Mouse (Mus musculus) MN1 (cell line): ENCODE measurements around the gene Csnk1g2.
"Not testable (repeated sequence)": the region's sequence is repeated elsewhere in the genome, so short reads cannot be mapped to it uniquely, and the experiment has no call there.

ENCODE experiments used
- DNase-seq: peaks from one replicate; pipeline ENCODE4 v3.0.0-alpha.2; 2016; ENCODE audit warnings: low spot score

The Csnk1g2 gene

GRCm38 (mm10) chr10:80602698-80603325, 19.8 kb upstream of the Csnk1g2 start, which contains the start of the genes Scamp4 and Adat3:
Scamp4 (plus strand) TSS chr10:80602872.
Adat3 (plus strand) TSS chr10:80602880.
- peak; percentile 92 for DNase-seq

- DNase-seq: no peak
Observed at GRCm38 (mm10) chr10:80603364-80603763, 19.3 kb upstream of the Csnk1g2 start.

- DNase-seq: no peak
Observed at GRCm38 (mm10) chr10:80604001-80604509, 18.6 kb upstream of the Csnk1g2 start.

- no peak for DNase-seq
Observed at GRCm38 (mm10) chr10:80604988-80605387, 17.6 kb upstream of the Csnk1g2 start.

- DNase-seq: not testable (repeated sequence)
Observed at GRCm38 (mm10) chr10:80605721-80606120, 16.9 kb upstream of the Csnk1g2 start, which contains the start of gene Gm49322. Gm49322 (plus strand) TSS chr10:80606021.

GRCm38 (mm10) chr10:80606306-80606705, 16.3 kb upstream of the Csnk1g2 start:
- DNase-seq: no peak

GRCm38 (mm10) chr10:80606737-80607350, 15.8 kb upstream of the Csnk1g2 start:
- no peak for DNase-seq

GRCm38 (mm10) chr10:80608435-80608834, 14.2 kb upstream of the Csnk1g2 start:
- DNase-seq: no peak

- DNase-seq: no peak
Observed at GRCm38 (mm10) chr10:80609269-80609924, 13.2 kb upstream of the Csnk1g2 start.

- DNase-seq: no peak
Observed at GRCm38 (mm10) chr10:80610116-80610785, 12.4 kb upstream of the Csnk1g2 start.

- peak; percentile 52 for DNase-seq
Observed at GRCm38 (mm10) chr10:80611024-80611423, 11.6 kb upstream of the Csnk1g2 start.

- no peak for DNase-seq
Observed at GRCm38 (mm10) chr10:80611905-80612304, 10.7 kb upstream of the Csnk1g2 start.

GRCm38 (mm10) chr10:80613821-80614220, 8.8 kb upstream of the Csnk1g2 start:
- no peak for DNase-seq

- no peak for DNase-seq
Observed at GRCm38 (mm10) chr10:80614351-80614750, 8.3 kb upstream of the Csnk1g2 start.

- DNase-seq: no peak
Observed at GRCm38 (mm10) chr10:80618181-80618580, 4.5 kb upstream of the Csnk1g2 start.

- no peak for DNase-seq
Observed at GRCm38 (mm10) chr10:80619465-80620244, 3.0 kb upstream of the Csnk1g2 start.

GRCm38 (mm10) chr10:80620365-80620764, 2.3 kb upstream of the Csnk1g2 start:
- no peak for DNase-seq

GRCm38 (mm10) chr10:80620796-80621689, 1.6 kb upstream of the Csnk1g2 start:
- peak; percentile 21 for DNase-seq

GRCm38 (mm10) chr10:80621690-80621939, 1.0 kb upstream of the Csnk1g2 start:
- DNase-seq: no peak

GRCm38 (mm10) chr10:80621940-80622660, 538 bp upstream of the Csnk1g2 start:
- peak; percentile 99 for DNase-seq
